Mouse (Mus musculus) neutrophil, adult 59 days (primary cell): ENCODE results near the gene Tbc1d24. TPM values are rescaled to one million over a fixed set of nuclear protein-coding genes. Genes with fewer than 3 reads are reported as not detected.

ENCODE experiments used
- total RNA-seq, 2 experiments: library from RNA; stranded (reverse); gene quantifications; 1 replicate in 1 of 2; 2 replicates in 1 of 2; pipeline ENCODE4 v1.2.4; 2023

Tbc1d24 gene
- total RNA-seq: 10 to 100 TPM; 11.8 to 15.1 TPM

DNA sequence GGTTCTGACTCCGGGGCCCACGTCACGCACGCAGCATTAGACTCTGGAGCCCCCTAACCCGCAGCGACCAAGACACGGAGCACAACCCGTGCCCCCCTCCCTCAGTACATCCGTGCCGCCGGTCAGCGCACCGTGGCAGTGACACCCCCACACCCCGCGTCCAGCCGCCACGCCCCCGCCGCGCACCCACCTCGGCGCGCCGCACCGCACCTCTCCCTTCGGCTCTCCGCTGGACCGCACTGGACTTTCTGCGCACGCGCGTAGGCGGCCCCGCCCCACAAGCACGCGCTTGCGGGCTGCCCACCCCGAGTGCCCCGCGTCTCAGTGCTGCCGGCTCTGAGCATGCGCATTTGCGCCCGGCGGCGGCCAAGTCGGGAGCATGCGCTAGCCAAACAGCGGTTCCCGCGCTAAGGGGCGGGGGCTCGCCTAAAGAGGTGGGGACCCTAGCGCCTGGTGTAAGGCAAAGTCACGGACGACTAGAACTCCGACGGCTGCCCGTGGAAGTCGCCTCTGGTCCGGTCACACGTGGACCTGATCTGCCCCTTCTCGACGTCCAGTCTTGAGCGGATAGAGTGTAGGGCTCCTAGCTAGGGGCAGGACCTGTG, at the start of gene Tbc1d24:
Gene Tbc1d24, minus strand, starts transcription at position 279 of the 605 bp plus-strand sequence.

DNA sequence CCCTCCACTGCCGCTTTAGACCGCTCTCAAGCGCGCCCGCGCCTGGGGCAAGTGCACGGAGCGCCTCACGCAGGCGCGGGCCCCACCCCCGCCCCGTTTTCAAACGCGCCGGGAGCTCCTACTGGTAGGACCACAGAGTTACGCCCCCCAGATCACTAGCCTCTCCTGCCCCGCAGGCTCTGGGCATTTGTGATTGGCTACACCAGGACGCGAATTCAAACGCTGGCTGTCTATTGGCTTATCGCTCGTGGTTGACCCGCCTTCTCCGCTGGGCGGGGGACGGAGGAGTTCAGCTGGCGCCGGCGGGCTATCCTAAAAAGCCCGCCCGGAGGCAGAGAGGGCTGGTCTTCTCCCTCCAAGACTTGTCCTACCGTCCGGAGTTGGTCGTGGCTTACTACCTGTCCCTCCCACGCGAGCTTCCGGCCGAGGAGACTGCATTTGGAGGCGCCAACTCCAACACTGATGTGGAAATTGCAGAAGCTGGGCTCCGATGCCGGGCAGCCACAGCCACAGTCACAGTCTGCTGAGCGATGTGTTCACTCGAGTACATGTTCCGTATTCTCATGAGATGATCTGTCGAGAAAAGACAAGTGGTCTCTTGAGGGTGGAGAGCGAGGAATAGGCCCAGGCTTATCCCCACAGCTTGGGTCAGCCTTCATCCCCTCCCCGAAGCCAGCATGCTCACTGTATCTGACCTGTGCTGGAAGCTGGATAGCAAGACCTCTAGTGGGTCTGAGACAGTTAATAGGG, 46.1 kb upstream of the Tbc1d24 start, which contains the start of gene Ccnf:
Gene Ccnf, minus strand, starts transcription at position 165 of the 750 bp plus-strand sequence.

DNA sequence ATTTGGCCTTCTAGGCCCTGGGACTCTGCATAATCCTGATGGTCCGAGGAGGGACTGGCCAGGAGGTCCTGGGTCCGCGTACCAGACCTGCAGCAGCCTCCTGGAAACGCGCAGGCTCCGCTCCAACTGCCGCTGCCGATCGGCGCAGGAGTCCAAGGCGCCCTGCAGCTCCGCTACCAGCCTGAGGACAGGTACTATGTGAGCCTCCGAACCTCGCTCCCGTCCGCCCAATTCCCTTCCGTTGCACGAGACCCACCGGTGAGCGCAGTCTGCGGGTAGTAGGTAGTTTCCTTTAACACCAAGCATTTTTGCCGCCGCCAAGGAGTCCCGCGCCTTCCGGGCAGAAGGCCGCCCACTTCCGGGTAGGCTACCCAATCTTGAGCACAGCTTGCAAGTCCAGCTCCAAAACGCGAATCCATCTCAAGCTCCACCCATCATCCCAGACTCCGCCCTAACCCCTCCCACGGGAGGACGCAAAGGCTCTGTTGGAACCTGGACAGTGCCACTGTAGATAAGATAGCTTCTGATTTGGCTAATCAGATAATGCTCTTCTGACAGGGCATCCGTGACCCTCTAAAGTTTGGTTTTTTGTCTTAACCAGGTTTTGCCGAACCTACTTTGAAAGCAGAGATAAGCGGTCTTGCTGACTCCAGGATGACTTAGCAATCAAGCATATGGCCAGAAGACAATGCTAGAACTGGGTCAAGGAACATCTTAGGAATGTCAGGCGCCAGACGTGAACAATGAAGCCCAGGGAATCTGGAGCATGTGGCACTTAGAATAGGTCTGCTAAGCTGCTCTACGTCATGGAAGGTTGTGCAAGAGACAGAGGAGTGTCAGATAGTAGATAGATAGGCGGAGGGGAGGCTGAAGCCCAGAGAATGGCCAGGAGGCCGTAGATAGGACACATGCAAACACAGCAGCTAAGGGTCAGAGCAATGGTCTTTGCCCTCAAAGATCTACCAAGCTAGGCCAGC, 15.4 kb upstream of the Tbc1d24 start, which contains the start of gene Tedc2:
Gene Tedc2, minus strand, starts transcription at position 417 of the 977 bp plus-strand sequence.

DNA sequence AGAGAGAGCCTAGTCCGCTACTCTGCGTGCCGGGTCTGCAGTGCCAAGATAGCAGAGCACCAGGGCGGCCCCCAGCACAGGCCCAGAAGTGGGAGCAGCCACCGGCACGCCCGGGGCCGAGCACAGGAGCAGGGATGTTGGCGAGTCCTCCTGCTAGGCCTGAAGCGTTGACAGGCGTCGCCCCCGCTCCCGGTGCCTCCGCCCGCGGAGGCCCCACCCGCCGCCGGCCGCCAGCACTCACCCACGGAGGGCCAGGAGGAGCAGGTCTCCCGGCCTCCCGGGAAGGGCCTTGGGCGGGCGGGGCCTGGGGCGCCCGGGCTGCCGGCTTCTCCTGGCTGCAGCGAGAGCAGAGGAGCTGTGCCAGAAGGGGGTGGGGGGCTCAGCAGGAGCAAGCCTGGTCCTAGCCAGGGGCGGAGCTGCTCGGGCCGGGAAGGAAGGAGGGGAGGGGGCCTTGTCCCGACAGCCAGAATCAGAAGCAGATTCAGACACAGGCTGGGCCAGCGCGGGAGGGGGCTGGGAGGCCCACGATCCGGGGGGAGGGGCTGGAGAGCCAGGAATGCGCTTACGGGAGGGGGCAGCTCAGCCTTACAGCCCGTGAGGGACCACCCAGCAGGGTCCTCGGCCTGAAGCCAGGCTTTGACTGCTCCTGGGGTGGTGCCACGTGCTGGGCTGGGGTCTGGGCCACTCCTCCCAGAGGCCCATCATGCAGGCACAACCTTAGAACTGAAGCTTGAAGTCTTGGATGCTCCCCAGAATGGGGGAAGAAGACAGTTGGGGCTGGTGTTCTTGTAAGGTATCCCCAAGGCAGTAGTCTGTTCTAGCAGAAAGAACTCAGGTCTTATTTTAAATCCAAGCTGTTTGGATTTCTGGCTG, 3.9 kb upstream of the Tbc1d24 start, which contains the start of gene Ntn3:
Gene Ntn3, minus strand, starts transcription at position 489 of the 873 bp plus-strand sequence.

DNA sequence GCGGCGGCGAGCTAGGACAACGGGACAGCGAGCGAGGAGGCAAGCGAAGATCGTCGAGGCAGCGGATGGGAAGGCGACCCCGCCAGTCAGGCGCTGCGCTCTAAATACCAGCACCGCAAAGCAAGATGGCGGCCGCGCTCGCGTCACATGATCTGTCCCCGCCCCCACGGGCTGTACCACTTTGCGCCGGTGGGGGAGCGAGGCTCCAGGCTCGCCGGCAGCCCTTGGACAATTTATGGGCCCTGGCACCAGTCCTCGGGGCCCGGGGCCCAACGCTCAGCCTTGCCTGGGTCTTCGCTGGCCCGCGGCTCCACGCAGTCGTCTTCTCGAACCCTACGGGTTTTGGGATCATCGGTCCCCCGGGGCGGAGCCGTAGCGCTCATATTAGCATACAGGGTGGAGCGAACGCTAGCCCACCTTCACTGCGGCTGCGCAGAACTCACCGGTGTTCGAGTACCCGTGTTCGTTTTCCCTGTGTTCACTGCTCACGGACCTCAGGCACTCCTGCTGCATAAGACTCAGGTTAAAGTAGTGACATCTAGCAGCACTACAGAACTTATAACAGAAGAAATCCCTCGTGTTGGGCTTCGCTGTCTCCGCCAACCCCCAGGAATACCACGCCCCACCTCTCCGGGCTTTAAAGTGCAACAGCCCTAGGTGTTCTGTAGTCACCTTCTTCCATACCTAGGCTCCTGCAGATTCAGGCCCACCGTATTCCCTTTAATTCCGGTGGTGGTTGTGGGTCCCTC, 35.9 kb downstream of the Tbc1d24 start, which contains the start of gene Atp6v0c:
Gene Atp6v0c, minus strand, starts transcription at position 386 of the 749 bp plus-strand sequence.

DNA sequence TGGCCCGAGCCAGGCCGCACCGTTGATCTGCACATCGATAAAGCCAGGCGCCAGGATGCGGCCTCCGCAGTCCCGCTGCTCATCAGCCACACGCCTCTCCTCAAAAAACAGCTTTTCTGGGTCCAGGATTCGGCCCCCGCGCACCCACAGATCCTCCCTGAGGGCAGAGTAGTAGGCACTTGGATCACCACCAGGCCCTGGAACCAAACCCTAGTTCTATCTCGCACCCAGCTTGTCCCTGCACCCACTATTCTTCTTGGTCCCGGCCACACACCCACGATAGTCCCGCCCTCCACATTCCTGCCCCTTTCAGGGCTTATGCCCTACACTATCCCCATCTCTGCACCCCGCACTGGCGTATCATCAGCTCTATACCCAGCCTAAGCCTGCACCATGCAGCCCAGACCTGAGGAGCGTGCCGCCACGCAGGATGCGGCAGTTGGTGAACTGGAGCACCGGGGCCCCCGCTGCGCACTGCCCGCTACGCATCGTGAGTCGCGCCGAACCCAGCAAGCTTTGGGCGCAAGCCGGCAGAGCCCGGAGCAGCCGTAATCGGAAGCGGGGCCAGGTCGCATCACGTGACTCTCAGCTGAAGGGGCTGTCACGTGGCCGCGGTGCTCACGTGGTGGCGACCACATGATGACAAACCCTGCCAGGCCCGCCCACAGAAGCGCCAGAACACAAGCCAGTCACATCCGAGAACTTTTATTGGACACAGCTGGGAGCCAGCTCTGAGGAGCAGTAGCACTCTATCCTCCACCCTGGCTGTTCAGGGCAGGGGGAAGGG, 42.0 kb downstream of the Tbc1d24 start, which contains the start of gene Amdhd2:
Gene Amdhd2, minus strand, starts transcription at position 591 of the 787 bp plus-strand sequence.

DNA sequence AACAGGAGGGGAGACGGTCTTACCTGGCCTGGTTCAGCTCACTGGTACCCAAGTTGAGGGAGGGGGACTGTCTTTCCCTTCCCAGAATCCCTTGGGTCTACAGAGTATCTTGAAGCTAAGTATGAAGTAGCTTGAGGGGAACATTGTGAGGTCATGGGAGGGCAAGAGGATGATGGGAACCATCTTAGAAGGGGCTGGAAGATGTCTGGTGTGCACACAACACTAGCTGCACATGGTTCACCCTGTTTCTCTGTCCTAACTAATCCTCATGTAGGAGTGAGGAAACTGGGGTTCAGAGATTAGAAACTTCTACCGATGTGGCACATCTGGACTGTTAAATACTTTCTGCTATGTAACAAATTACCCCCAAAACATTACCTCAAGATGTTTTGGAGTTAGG, 54.5 kb downstream of the Tbc1d24 start, which contains the start of gene Pdpk1:
Gene Pdpk1, minus strand, starts transcription at position 101 of the 400 bp plus-strand sequence.

Other genes starting within 250 kb of the Tbc1d24 start
- gene Prss30, start 225.0 kb downstream of the Tbc1d24 start, total RNA-seq: not detected
- gene Prss22, start 207.5 kb downstream of the Tbc1d24 start, total RNA-seq: under 1 TPM in 1 of 2 experiments, not detected in 1; 0.36 TPM
- not detected for gene Prss27, start 167.4 kb downstream of the Tbc1d24 start, total RNA-seq
- 10 to 100 TPM; 10.3 to 13.5 TPM for gene Kctd5, start 132.1 kb downstream of the Tbc1d24 start, total RNA-seq
- gene Pdpk1, start 54.6 kb downstream of the Tbc1d24 start, total RNA-seq: 10 to 100 TPM; 48.9 to 58.5 TPM
- gene Amdhd2, start 41.8 kb downstream of the Tbc1d24 start, total RNA-seq: 10 to 100 TPM; 65.4 to 76.7 TPM
- gene Atp6v0c, start 35.9 kb downstream of the Tbc1d24 start, total RNA-seq: 100 to 1,000 TPM; 376 to 393 TPM
- under 1 TPM; 0.24 to 0.49 TPM for gene Ntn3, start 4.0 kb upstream of the Tbc1d24 start, total RNA-seq
- 1 to 10 TPM; 8.8 to 9.9 TPM for gene Tedc2, start 15.3 kb upstream of the Tbc1d24 start, total RNA-seq
- 10 to 100 TPM; 44.1 to 49.2 TPM for gene Ccnf, start 45.9 kb upstream of the Tbc1d24 start, total RNA-seq
- under 1 TPM in 1 of 2 experiments, not detected in 1; 0.07 TPM for gene Abca17, start 145.5 kb upstream of the Tbc1d24 start, total RNA-seq
- 10 to 100 TPM; 37.7 to 42.7 TPM for gene Abca3, start 146.4 kb upstream of the Tbc1d24 start, total RNA-seq
- 10 to 100 TPM; 61.6 to 70.5 TPM for gene Rnps1, start 209.0 kb upstream of the Tbc1d24 start, total RNA-seq
- gene Eci1, start 221.1 kb upstream of the Tbc1d24 start, total RNA-seq: 10 to 100 TPM; 11.5 to 14.1 TPM
- gene Dnase1l2, start 237.5 kb upstream of the Tbc1d24 start, total RNA-seq: 1 to 10 TPM; 2.0 to 2.3 TPM